Mouse (Mus musculus) myocyte (in vitro differentiated cells): ENCODE results near the gene Pxylp1. TPM values are rescaled to one million over a fixed set of nuclear protein-coding genes. Genes with fewer than 3 reads are reported as not detected.

ENCODE experiments used
- H3K27me3 ChIP-seq: one replicate; pipeline ENCODE4 v1.6.1; 2011; ENCODE audit not compliant: control insufficient read depth, insufficient read depth, insufficient read length
- H3K36me3 ChIP-seq: one replicate; pipeline ENCODE4 v1.6.1; 2011; ENCODE audit not compliant: control insufficient read depth, insufficient read depth
- H3K4me2 ChIP-seq: one replicate; pipeline ENCODE4 v1.6.1; 2011; ENCODE audit warnings: low read depth, control low read depth
- H3K4me3 ChIP-seq: one replicate; pipeline ENCODE4 v1.5.1; 2011; ENCODE audit warnings: mild to moderate bottlenecking, control low read depth, moderate library complexity
- H3K79me2 ChIP-seq: one replicate; pipeline ENCODE4 v1.6.1; 2011; ENCODE audit not compliant: control insufficient read depth, insufficient read depth
- H3ac ChIP-seq: one replicate; pipeline ENCODE4 v1.6.1; 2011; ENCODE audit not compliant: control insufficient read depth, insufficient read length
- CEBPB ChIP-seq: IDR thresholded peaks from 2 replicates; pipeline ENCODE4 v1.6.1; 2011; ENCODE audit warnings: mild to moderate bottlenecking, moderate library complexity; ENCODE audit not compliant: poor library complexity, insufficient read depth, severe bottlenecking
- E2F4 ChIP-seq: IDR thresholded peaks from one replicate; pipeline ENCODE4 v1.6.1; 2011; ENCODE audit warnings: mild to moderate bottlenecking, control low read depth, moderate library complexity; ENCODE audit not compliant: insufficient read depth
- MAX ChIP-seq: IDR thresholded peaks from one replicate; pipeline ENCODE4 v1.6.1; 2011; ENCODE audit warnings: low read depth, mild to moderate bottlenecking, control low read depth
- MYOD1 ChIP-seq, 3 experiments: IDR thresholded peaks; one replicate each; pipeline ENCODE4 v1.6.1; 2011; ENCODE audit warnings: control low read depth in 2 of 3, low read depth in 2 of 3, mild to moderate bottlenecking in 2 of 3, moderate library complexity in 1 of 3; ENCODE audit not compliant: insufficient read length in 2 of 3, control insufficient read depth in 1 of 3
- MYOG ChIP-seq, 3 experiments: IDR thresholded peaks; one replicate each; pipeline ENCODE4 v1.6.1; 2011; ENCODE audit warnings: control low read depth in 2 of 3, low read depth in 2 of 3, mild to moderate bottlenecking in 2 of 3; ENCODE audit not compliant: insufficient read length in 2 of 3, control insufficient read depth in 1 of 3, insufficient read depth in 1 of 3
- POLR2A ChIP-seq: IDR thresholded peaks from one replicate; pipeline ENCODE4 v1.6.1; 2011; ENCODE audit warnings: low read depth, mild to moderate bottlenecking, control low read depth, moderate library complexity; ENCODE audit not compliant: insufficient read length
- POLR2AphosphoS2 ChIP-seq: IDR thresholded peaks from one replicate; pipeline ENCODE4 v1.6.1; 2011; ENCODE audit warnings: low read depth, control low read depth; ENCODE audit not compliant: insufficient read length
- REST ChIP-seq: IDR thresholded peaks from one replicate; pipeline ENCODE4 v1.6.1; 2011; ENCODE audit warnings: mild to moderate bottlenecking, control low read depth, moderate library complexity; ENCODE audit not compliant: insufficient read depth, insufficient read length
- SRF ChIP-seq: IDR thresholded peaks from one replicate; pipeline ENCODE4 v1.6.1; 2011; ENCODE audit warnings: low read depth; ENCODE audit not compliant: control insufficient read depth, insufficient read length
- TCF12 ChIP-seq: IDR thresholded peaks from one replicate; pipeline ENCODE4 v1.6.1; 2011; ENCODE audit warnings: mild to moderate bottlenecking, control low read depth; ENCODE audit not compliant: poor library complexity, insufficient read depth, severe bottlenecking
- TCF3 ChIP-seq: IDR thresholded peaks from one replicate; pipeline ENCODE4 v1.6.1; 2011; ENCODE audit warnings: low read depth, control low read depth; ENCODE audit not compliant: insufficient read length
- USF1 ChIP-seq: IDR thresholded peaks from one replicate; pipeline ENCODE4 v1.6.1; 2011; ENCODE audit warnings: low read depth, mild to moderate bottlenecking, control low read depth, moderate library complexity
- polyA plus RNA-seq: library from polyadenylated mRNA; unstranded; fragments of >200 nt; fragmentation: generic; extraction: Trizol; gene quantifications from one replicate; pipeline ENCODE4 v1.2.1, GENCODE M21; 2012; ENCODE audit warnings: missing spikeins

Gene Pxylp1
- polyA plus RNA-seq, 1 experiment = 3.1 TPM

- H3K27me3 ChIP-seq = no peaks in the 10 kb centered on the region
- H3K79me2 ChIP-seq = no peaks in the 10 kb centered on the region
- peak overlapping the region; percentile 34 for H3K4me3 ChIP-seq
- peak overlapping the region; percentile 78 for H3K4me2 ChIP-seq
- H3K36me3 ChIP-seq = no peaks in the 10 kb centered on the region
- no peak for TF ChIP-seq TCF3
- no peak for TF ChIP-seq TCF12
- no peak for TF ChIP-seq E2F4
- no peak for TF ChIP-seq MYOG (IDR thresholded peaks at IDR 0.05; ENCODE audit: control insufficient read depth in 1 of 3, insufficient read depth in 1 of 3, insufficient read length in 2 of 3, low read depth in 2 of 3)
- TF ChIP-seq POLR2AphosphoS2 = no peak
- H3ac ChIP-seq = peak overlapping the region; percentile 78
Measured at GRCm38 (mm10) chr9:96888742-96889344, 3.6 kb downstream of the Pxylp1 start.

DNA sequence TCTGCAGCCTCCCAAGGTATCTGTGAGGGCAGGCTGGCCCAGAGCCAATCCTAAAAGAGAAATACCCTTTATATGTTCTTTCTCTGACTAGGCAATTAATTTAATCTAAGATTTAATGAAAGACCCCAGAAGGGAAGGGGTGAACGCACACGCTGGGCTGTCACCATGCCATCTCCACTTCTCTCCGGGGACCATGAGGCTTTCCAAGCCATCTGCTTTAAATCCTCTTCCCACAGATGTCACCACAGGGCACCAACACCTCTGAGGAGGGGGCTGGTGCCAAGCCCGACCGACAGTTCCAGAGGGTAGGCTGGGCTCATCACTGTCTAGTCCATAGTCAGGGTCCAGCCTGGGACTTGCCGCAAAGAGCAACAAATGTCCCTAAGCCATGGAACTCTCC lies 4.5 kb downstream of the Pxylp1 start:
- H3K79me2 ChIP-seq = no peaks in the 10 kb centered on the region
- TF ChIP-seq TCF12 = no peak
- no peak for TF ChIP-seq CEBPB
- no peak for TF ChIP-seq REST
- no peak for TF ChIP-seq POLR2AphosphoS2
- TF ChIP-seq MYOG (IDR thresholded peaks at IDR 0.05; ENCODE audit: control insufficient read depth in 1 of 3, insufficient read depth in 1 of 3, insufficient read length in 2 of 3, low read depth in 2 of 3) = no peak
- no peak for TF ChIP-seq POLR2A
- TF ChIP-seq SRF = no peak
- no peak for TF ChIP-seq E2F4
- no peak for TF ChIP-seq MAX
- no peak for TF ChIP-seq TCF3
- TF ChIP-seq USF1 = no peak
- no peak for TF ChIP-seq MYOD1 (IDR thresholded peaks at IDR 0.05; ENCODE audit: control insufficient read depth in 1 of 3, insufficient read length in 2 of 3, low read depth in 2 of 3)
- H3K4me2 ChIP-seq = no peak overlapping the region
- no peak overlapping the region for H3K4me3 ChIP-seq
- H3K27me3 ChIP-seq = no peaks in the 10 kb centered on the region
- no peak overlapping the region for H3ac ChIP-seq
- no peaks in the 10 kb centered on the region for H3K36me3 ChIP-seq

DNA sequence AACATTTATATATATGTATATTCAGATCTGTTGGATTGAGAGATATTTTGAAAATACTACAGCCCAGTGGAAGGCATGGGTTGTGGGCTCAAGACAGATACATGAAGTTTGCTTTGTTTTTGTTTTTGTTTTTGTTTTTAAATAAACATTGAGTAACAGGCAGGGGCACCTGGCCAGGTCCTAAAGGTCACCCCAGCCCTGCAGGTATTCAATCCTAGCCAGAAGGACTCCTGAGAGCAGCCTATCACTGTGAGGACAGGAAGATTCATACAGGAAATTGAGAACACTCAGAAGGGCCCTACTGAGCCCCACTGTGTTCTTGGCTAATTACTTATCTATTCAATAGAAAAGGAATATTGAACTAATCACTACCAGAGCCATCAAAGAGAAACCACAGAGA lies 5.0 kb downstream of the Pxylp1 start:
- H3K4me3 ChIP-seq = no peak overlapping the region
- H3K36me3 ChIP-seq = no peaks in the 10 kb centered on the region
- no peak overlapping the region for H3K4me2 ChIP-seq
- H3K79me2 ChIP-seq = no peaks in the 10 kb centered on the region
- no peak for TF ChIP-seq SRF
- no peaks in the 10 kb centered on the region for H3K27me3 ChIP-seq
- H3ac ChIP-seq = no peak overlapping the region

- Histone ChIP-seq H3K4me3 (no peak overlapping the region), H3K79me2 (no peaks in the 10 kb centered on the region), H3K27me3 (no peaks in the 10 kb centered on the region), H3K36me3 (no peaks in the 10 kb centered on the region), H3K4me2 (no peak overlapping the region), H3ac (no peak overlapping the region)
- TF ChIP-seq MYOG (IDR thresholded peaks at IDR 0.05; ENCODE audit: control insufficient read depth in 1 of 3, insufficient read depth in 1 of 3, insufficient read length in 2 of 3, low read depth in 2 of 3) = no peak
- TF ChIP-seq POLR2A = no peak
- no peak for TF ChIP-seq USF1
- TF ChIP-seq E2F4 = no peak
- no peak for TF ChIP-seq MAX
- no peak for TF ChIP-seq CEBPB
- no peak for TF ChIP-seq REST
- no peak for TF ChIP-seq SRF
- TF ChIP-seq MYOD1 (IDR thresholded peaks at IDR 0.05; ENCODE audit: control insufficient read depth in 1 of 3, insufficient read length in 2 of 3, low read depth in 2 of 3) = no peak
- TF ChIP-seq TCF12 = no peak
- no peak for TF ChIP-seq TCF3
Measured at GRCm38 (mm10) chr9:96885781-96886180, 6.7 kb downstream of the Pxylp1 start.

GRCm38 (mm10) chr9:96882496-96883265 lies 9.8 kb downstream of the Pxylp1 start:
- no peak overlapping the region for H3K4me3 ChIP-seq
- H3ac ChIP-seq = no peak overlapping the region
- H3K27me3 ChIP-seq = no peaks in the 10 kb centered on the region
- TF ChIP-seq TCF3 (no peak), USF1 (no peak)
- no peak overlapping the region for H3K4me2 ChIP-seq
- no peaks in the 10 kb centered on the region for H3K79me2 ChIP-seq
- no peaks in the 10 kb centered on the region for H3K36me3 ChIP-seq
